Mouse (Mus musculus): ENCODE measurements at regions not wholly inside any gene's neighbourhood (a gene's known extent, or its start where the extent isn't known, plus 50 kb on each side); places are given as distances from the start of the nearest gene placed in this dataset.

- DNase-seq (ENCODE audit: low spot score), result no peak
Measured at GRCm38 (mm10) chr4:142641069-142641468, 401.9 kb upstream of the Kazn start.

- DNase-seq (ENCODE audit: low spot score), result no peak
Measured at GRCm38 (mm10) chr4:142639340-142639733, 400.1 kb upstream of the Kazn start.

- DNase-seq (ENCODE audit: low spot score), result no peak
Measured at GRCm38 (mm10) chr4:142638733-142639339, 399.6 kb upstream of the Kazn start.

- DNase-seq (ENCODE audit: low spot score), result no peak
Measured at GRCm38 (mm10) chr4:142638057-142638456, 398.9 kb upstream of the Kazn start.

- no peak for DNase-seq (ENCODE audit: low spot score)
Measured at GRCm38 (mm10) chr4:142634398-142634797, 395.2 kb upstream of the Kazn start.

GRCm38 (mm10) chr4:142633667-142634350 is 394.6 kb upstream of the Kazn start:
- DNase-seq (ENCODE audit: low spot score), result no peak

- DNase-seq (ENCODE audit: low spot score), result no peak
Measured at GRCm38 (mm10) chr4:142626503-142627194, 387.4 kb upstream of the Kazn start.

GRCm38 (mm10) chr4:142625456-142625855 is 386.3 kb upstream of the Kazn start:
- DNase-seq (ENCODE audit: low spot score), result no peak

GRCm38 (mm10) chr4:142622151-142622861 is 383.1 kb upstream of the Kazn start:
- DNase-seq (ENCODE audit: low spot score), result no peak

- DNase-seq (ENCODE audit: low spot score), result no peak
Measured at GRCm38 (mm10) chr4:142619396-142619795, 380.2 kb upstream of the Kazn start.

- DNase-seq (ENCODE audit: low spot score), result no peak
Measured at GRCm38 (mm10) chr4:142618770-142619169, 379.6 kb upstream of the Kazn start.

GRCm38 (mm10) chr4:142617676-142618075 is 378.5 kb upstream of the Kazn start:
- DNase-seq (ENCODE audit: low spot score), result no peak

GRCm38 (mm10) chr4:142616901-142617300 is 377.7 kb upstream of the Kazn start:
- no peak for DNase-seq (ENCODE audit: low spot score)

GRCm38 (mm10) chr4:142605098-142605497 is 365.9 kb upstream of the Kazn start:
- DNase-seq (ENCODE audit: low spot score), result no peak

GRCm38 (mm10) chr4:142597214-142597613 is 358.0 kb upstream of the Kazn start:
- DNase-seq (ENCODE audit: low spot score), result no peak

- DNase-seq (ENCODE audit: low spot score), result no peak
Measured at GRCm38 (mm10) chr4:142589084-142589741, 350.0 kb upstream of the Kazn start.

- DNase-seq (ENCODE audit: low spot score), result no peak
Measured at GRCm38 (mm10) chr4:142588418-142589083, 349.4 kb upstream of the Kazn start.

- DNase-seq (ENCODE audit: low spot score), result no peak
Measured at GRCm38 (mm10) chr4:142587345-142588035, 348.3 kb upstream of the Kazn start.

GRCm38 (mm10) chr4:142578536-142578935 is 339.3 kb upstream of the Kazn start:
- DNase-seq (ENCODE audit: low spot score), result no peak

GRCm38 (mm10) chr4:142577519-142577918 is 338.3 kb upstream of the Kazn start:
- DNase-seq (ENCODE audit: low spot score), result no peak

GRCm38 (mm10) chr4:142574528-142574927 is 335.3 kb upstream of the Kazn start:
- DNase-seq (ENCODE audit: low spot score), result no peak
